Mouse (Mus musculus): ENCODE results near the gene Oog2. TPM values are rescaled to one million over a fixed set of nuclear protein-coding genes. Genes with fewer than 3 reads are reported as not detected.

Oog2 gene
- not detected in 2 replicates for polyA plus RNA-seq (2021; fragmentation: Nextera tagmentation)
- long read RNA-seq, experiment 1, result 0 reads
- long read RNA-seq, experiment 2, result 0 reads

GRCm38 (mm10) chr4:144190419-144190818 is at the start of gene Oog2:
Gene Oog2 (plus strand): TSS chr4:144190719.

GRCm38 (mm10) chr4:144162563-144162962 is 28.0 kb upstream of the Oog2 start, which contains the start of gene Oog3:
Gene Oog3 (minus strand): TSS chr4:144162663.

GRCm38 (mm10) chr4:144213218-144213617 is 22.7 kb downstream of the Oog2 start, which contains the start of gene C87977:
Gene C87977 (minus strand): TSS chr4:144213318.

Other genes starting within 250 kb of the Oog2 start
- not detected in 2 replicates for gene Pramef25, start 239.7 kb upstream of the Oog2 start, polyA plus RNA-seq (2021; fragmentation: Nextera tagmentation)
- gene Gm13101, start 223.8 kb upstream of the Oog2 start, polyA plus RNA-seq (2021; fragmentation: Nextera tagmentation), result not detected in 2 replicates
- gene Pramef17, start 196.3 kb upstream of the Oog2 start, polyA plus RNA-seq (2021; fragmentation: Nextera tagmentation), result not detected in 2 replicates
- gene Pramel4, start 131.6 kb upstream of the Oog2 start, polyA plus RNA-seq (2021; fragmentation: Nextera tagmentation), result not detected in 2 replicates
- not detected in 2 replicates for gene Gm13102, start 84.2 kb upstream of the Oog2 start, polyA plus RNA-seq (2021; fragmentation: Nextera tagmentation)
- gene Oog3, start 28.1 kb upstream of the Oog2 start, polyA plus RNA-seq (2021; fragmentation: Nextera tagmentation), result not detected in 2 replicates
- not detected in 2 replicates for gene C87977, start 22.6 kb downstream of the Oog2 start, polyA plus RNA-seq (2021; fragmentation: Nextera tagmentation)
- not detected in 2 replicates for gene Pramel5, start 89.8 kb downstream of the Oog2 start, polyA plus RNA-seq (2021; fragmentation: Nextera tagmentation)
- gene Gm13128, start 139.5 kb downstream of the Oog2 start, polyA plus RNA-seq (2021; fragmentation: Nextera tagmentation), result not detected in 2 replicates
- gene Gm13119, start 167.2 kb downstream of the Oog2 start, polyA plus RNA-seq (2021; fragmentation: Nextera tagmentation), result not detected in 2 replicates
- gene Pramef20, start 187.2 kb downstream of the Oog2 start, polyA plus RNA-seq (2021; fragmentation: Nextera tagmentation), result not detected in 2 replicates
- gene Pramef12, start 217.7 kb downstream of the Oog2 start, polyA plus RNA-seq (2021; fragmentation: Nextera tagmentation), result not detected in 2 replicates
- gene 1700012P22Rik, start 248.1 kb downstream of the Oog2 start, polyA plus RNA-seq (2021; fragmentation: Nextera tagmentation), result not detected in 2 replicates

All from left cerebral cortex, adult 6 months (tissue).